Mouse (Mus musculus) right cerebral cortex, adult 2 months (tissue): ENCODE data around the gene Ick.

Experiments
- DNase-seq, 2 experiments: peaks; one replicate each; pipeline ENCODE4 v3.0.0; 2021 to 2022; ENCODE audit warnings: low spot score in 2 of 2

Ick gene

GRCm38 (mm10) chr9:78190651-78191634 lies 82.0 kb downstream of the Ick start:
- DNase-seq = no peak

- peak; percentile 30 to 35 for DNase-seq
These were observed 82.7 kb downstream of the Ick start for GRCm38 (mm10) chr9:78191736-78192135.

GRCm38 (mm10) chr9:78193902-78194597 lies 85.1 kb downstream of the Ick start:
- DNase-seq = peak; percentile 26 to 34

- peak; percentile 55 to 61 for DNase-seq
These were observed 86.0 kb downstream of the Ick start for GRCm38 (mm10) chr9:78195034-78195433.

GRCm38 (mm10) chr9:78197801-78198200 lies 88.8 kb downstream of the Ick start:
- DNase-seq = no peak

GRCm38 (mm10) chr9:78204194-78204593 lies 95.2 kb downstream of the Ick start:
- DNase-seq = no peak

GRCm38 (mm10) chr9:78208956-78209355 lies 100.0 kb downstream of the Ick start:
- DNase-seq = no peak

- DNase-seq = no peak
These were observed 101.1 kb downstream of the Ick start for GRCm38 (mm10) chr9:78210079-78210478.

- DNase-seq = no peak
These were observed 101.8 kb downstream of the Ick start for GRCm38 (mm10) chr9:78210821-78211220.

GRCm38 (mm10) chr9:78211521-78211920 lies 102.5 kb downstream of the Ick start:
- no peak for DNase-seq

GRCm38 (mm10) chr9:78212341-78213049 lies 103.5 kb downstream of the Ick start:
- DNase-seq = no peak

- DNase-seq = no peak
These were observed 108.1 kb downstream of the Ick start for GRCm38 (mm10) chr9:78217074-78217473.
